Mouse (Mus musculus): ENCODE measurements at regions not wholly inside any gene's neighbourhood (a gene's known extent, or its start where the extent isn't known, plus 50 kb on each side); places are given as distances from the start of the nearest gene placed in this dataset.

DNA sequence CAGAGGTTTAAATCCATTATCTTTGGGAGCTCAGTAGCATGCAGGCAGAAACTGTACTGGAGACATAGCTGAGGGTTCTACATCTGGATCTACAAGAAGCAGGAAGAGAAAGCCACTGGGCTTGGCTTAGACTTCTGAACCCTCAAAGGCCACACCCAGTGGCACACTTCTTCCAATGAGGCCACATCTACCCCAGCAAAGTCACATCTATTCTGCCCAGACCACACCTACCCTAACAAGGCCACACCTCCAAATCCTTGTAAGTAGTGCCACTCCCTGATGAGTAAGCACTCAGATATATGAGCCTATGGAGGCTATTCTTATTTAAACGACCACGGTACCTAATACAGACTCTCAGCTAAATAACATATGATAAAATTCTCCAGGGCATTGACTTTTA lies 103.5 kb upstream of the Tram1l1 start:
- Histone ChIP-seq H3K4me2 (ENCODE audit: low read depth, low read length) (no peak overlapping the region), H3K36me3 (ENCODE audit: control insufficient read depth, insufficient read depth, low read length) (no peaks in the 10 kb centered on the region), H3K27ac (ENCODE audit: low read length) (no peak overlapping the region), H3K9me3 (ENCODE audit: control insufficient read depth, low read length) (no peaks in the 10 kb centered on the region), H3K9ac (ENCODE audit: low read depth, low read length) (no peak overlapping the region), H3K27me3 (replicated peaks; ENCODE audit: control insufficient read depth, insufficient read depth, low read length) (no peaks in the 10 kb centered on the region), H3K4me3 (ENCODE audit: low read length) (no peak overlapping the region), H3K4me1 (ENCODE audit: control insufficient read depth, insufficient read depth, low read length) (no peaks in the 10 kb centered on the region)
- WGBS: 77% methylated on average over 2 of the region's 2 CpGs
- ATAC-seq: peak; percentile 50; the same call in 1 of the 2 replicates

GRCm38 (mm10) chr3:124225982-124226381 lies 94.7 kb upstream of the Tram1l1 start:
- Histone ChIP-seq H3K27me3 (replicated peaks; ENCODE audit: control insufficient read depth, insufficient read depth, low read length) (no peaks in the 10 kb centered on the region), H3K4me1 (ENCODE audit: control insufficient read depth, insufficient read depth, low read length) (no peaks in the 10 kb centered on the region), H3K9me3 (ENCODE audit: control insufficient read depth, low read length) (no peaks in the 10 kb centered on the region), H3K4me3 (ENCODE audit: low read length) (no peak overlapping the region), H3K27ac (ENCODE audit: low read length) (no peak overlapping the region), H3K36me3 (ENCODE audit: control insufficient read depth, insufficient read depth, low read length) (no peaks in the 10 kb centered on the region), H3K4me2 (ENCODE audit: low read depth, low read length) (no peak overlapping the region), H3K9ac (ENCODE audit: low read depth, low read length) (no peak overlapping the region)
- 73% methylated on average over 4 of the region's 4 CpGs for WGBS
- no peak for ATAC-seq

DNA sequence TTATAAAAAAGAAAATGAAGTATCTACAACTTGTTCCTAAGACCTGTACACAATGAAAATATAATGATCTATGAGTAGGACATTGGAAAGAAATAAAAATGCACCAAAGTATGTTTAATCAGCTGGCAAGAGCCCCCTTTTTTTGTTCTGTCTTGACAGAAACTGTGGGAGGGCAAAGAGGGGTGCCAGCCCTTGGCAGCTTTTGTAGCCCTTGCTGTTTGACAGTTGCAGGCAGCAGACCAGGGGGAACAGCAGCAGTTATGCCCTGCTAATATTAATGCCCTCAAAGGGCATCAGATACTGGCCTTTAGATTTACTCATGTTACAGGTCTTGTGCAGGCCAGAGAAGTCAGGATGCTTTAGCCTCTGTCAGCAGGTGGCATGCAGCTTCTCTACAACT lies 93.0 kb upstream of the Tram1l1 start:
- no peak for ATAC-seq
- H3K4me3 ChIP-seq (ENCODE audit: low read length): no peak overlapping the region
- no peak overlapping the region for H3K27ac ChIP-seq (ENCODE audit: low read length)
- no peaks in the 10 kb centered on the region for H3K36me3 ChIP-seq (ENCODE audit: control insufficient read depth, insufficient read depth, low read length)
- H3K27me3 ChIP-seq (replicated peaks; ENCODE audit: control insufficient read depth, insufficient read depth, low read length): no peaks in the 10 kb centered on the region
- H3K4me1 ChIP-seq (ENCODE audit: control insufficient read depth, insufficient read depth, low read length): no peaks in the 10 kb centered on the region
- H3K9ac ChIP-seq (ENCODE audit: low read depth, low read length): no peak overlapping the region
- no peaks in the 10 kb centered on the region for H3K9me3 ChIP-seq (ENCODE audit: control insufficient read depth, low read length)
- no peak overlapping the region for H3K4me2 ChIP-seq (ENCODE audit: low read depth, low read length)

DNA sequence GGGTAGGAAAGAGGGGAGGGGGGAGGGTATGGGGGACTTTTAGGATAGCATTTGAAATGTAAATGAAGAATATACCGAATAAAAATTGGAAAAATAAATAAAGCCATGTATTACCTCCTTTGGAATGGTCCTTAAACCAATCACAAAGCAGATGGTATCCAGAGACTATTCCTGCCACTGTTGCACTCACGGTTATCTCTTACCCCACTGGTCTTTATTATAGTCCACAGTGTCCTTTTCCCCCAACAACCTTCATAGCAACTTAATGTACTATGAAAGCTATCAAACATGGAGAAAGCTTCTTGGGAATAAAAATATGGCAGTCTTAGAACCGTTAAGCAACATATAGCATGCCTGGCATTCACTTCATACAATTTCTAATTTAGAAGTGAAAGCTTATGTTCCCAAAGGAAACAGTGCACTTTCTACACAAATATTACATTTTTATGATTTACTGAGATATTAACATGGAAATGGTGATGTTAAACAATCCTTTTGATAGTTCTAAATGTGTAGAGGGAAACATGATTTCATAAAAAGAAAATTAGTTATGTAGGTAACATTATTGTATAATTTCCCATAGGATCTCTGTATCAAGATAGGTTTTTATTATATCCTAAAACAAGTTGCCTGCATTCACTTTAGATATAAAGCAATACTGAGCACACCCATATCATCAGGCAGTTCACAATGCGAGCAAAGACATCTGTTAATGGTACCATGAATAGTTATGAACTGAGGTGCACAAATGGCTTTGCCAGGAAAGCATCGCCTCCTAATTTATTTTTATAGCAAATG lies 79.5 kb upstream of the Tram1l1 start:
- no peak overlapping the region for H3K4me2 ChIP-seq (ENCODE audit: low read depth, low read length)
- H3K4me1 ChIP-seq (ENCODE audit: control insufficient read depth, insufficient read depth, low read length): no peaks in the 10 kb centered on the region
- H3K27me3 ChIP-seq (replicated peaks; ENCODE audit: control insufficient read depth, insufficient read depth, low read length): no peaks in the 10 kb centered on the region
- no peaks in the 10 kb centered on the region for H3K9me3 ChIP-seq (ENCODE audit: control insufficient read depth, low read length)
- no peak overlapping the region for H3K27ac ChIP-seq (ENCODE audit: low read length)
- no peaks in the 10 kb centered on the region for H3K36me3 ChIP-seq (ENCODE audit: control insufficient read depth, insufficient read depth, low read length)
- H3K9ac ChIP-seq (ENCODE audit: low read depth, low read length): no peak overlapping the region
- H3K4me3 ChIP-seq (ENCODE audit: low read length): no peak overlapping the region
- 78% methylated on average over 5 of the region's 5 CpGs for WGBS
- no peak for ATAC-seq

DNA sequence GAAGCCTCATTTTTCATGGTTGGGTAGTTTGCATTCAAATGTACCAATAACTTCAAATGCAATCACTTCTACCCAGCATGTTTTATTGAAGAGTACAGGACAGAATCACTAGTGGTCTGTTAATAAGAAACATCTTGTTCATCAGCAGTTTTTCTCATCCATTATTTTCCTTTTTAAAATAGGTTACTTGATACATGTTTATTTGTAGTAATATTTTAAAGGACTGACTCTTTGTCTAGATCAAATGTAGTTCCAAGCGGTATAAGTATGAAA lies 79.0 kb upstream of the Tram1l1 start:
- no peaks in the 10 kb centered on the region for H3K9me3 ChIP-seq (ENCODE audit: control insufficient read depth, low read length)
- no peak for ATAC-seq
- no peak overlapping the region for H3K4me2 ChIP-seq (ENCODE audit: low read depth, low read length)
- no peak overlapping the region for H3K27ac ChIP-seq (ENCODE audit: low read length)
- WGBS: 98% methylated on average over 1 of the region's 1 CpGs
- no peaks in the 10 kb centered on the region for H3K36me3 ChIP-seq (ENCODE audit: control insufficient read depth, insufficient read depth, low read length)
- H3K9ac ChIP-seq (ENCODE audit: low read depth, low read length): no peak overlapping the region
- H3K4me1 ChIP-seq (ENCODE audit: control insufficient read depth, insufficient read depth, low read length): no peaks in the 10 kb centered on the region
- no peak overlapping the region for H3K4me3 ChIP-seq (ENCODE audit: low read length)
- H3K27me3 ChIP-seq (replicated peaks; ENCODE audit: control insufficient read depth, insufficient read depth, low read length): no peaks in the 10 kb centered on the region

- ATAC-seq: no peak
These were observed 58.5 kb upstream of the Tram1l1 start for GRCm38 (mm10) chr3:124262150-124262549.

GRCm38 (mm10) chr3:124266821-124267220 lies 53.8 kb upstream of the Tram1l1 start:
- no peak for ATAC-seq
- Histone ChIP-seq H3K4me1 (ENCODE audit: control insufficient read depth, insufficient read depth, low read length) (no peaks in the 10 kb centered on the region), H3K36me3 (ENCODE audit: control insufficient read depth, insufficient read depth, low read length) (no peaks in the 10 kb centered on the region), H3K4me2 (ENCODE audit: low read depth, low read length) (no peak overlapping the region), H3K9ac (ENCODE audit: low read depth, low read length) (no peak overlapping the region), H3K27me3 (replicated peaks; ENCODE audit: control insufficient read depth, insufficient read depth, low read length) (no peaks in the 10 kb centered on the region), H3K4me3 (ENCODE audit: low read length) (no peak overlapping the region), H3K27ac (ENCODE audit: low read length) (no peak overlapping the region), H3K9me3 (ENCODE audit: control insufficient read depth, low read length) (no peaks in the 10 kb centered on the region)
- WGBS: 73% methylated on average over 5 of the region's 5 CpGs

More at GRCm38 (mm10) chr3:124262150-124262549, 58.5 kb upstream of the Tram1l1 start:
- H3K9ac ChIP-seq (ENCODE audit: low read depth, low read length): no peak overlapping the region
- no peak overlapping the region for H3K4me2 ChIP-seq (ENCODE audit: low read depth, low read length)
- H3K4me3 ChIP-seq (ENCODE audit: low read length): no peak overlapping the region
- H3K27ac ChIP-seq (ENCODE audit: low read length): no peak overlapping the region
- H3K4me1 ChIP-seq (ENCODE audit: control insufficient read depth, insufficient read depth, low read length): no peaks in the 10 kb centered on the region
- no peaks in the 10 kb centered on the region for H3K36me3 ChIP-seq (ENCODE audit: control insufficient read depth, insufficient read depth, low read length)
- 60% methylated on average over 3 of the region's 3 CpGs for WGBS
- H3K9me3 ChIP-seq (ENCODE audit: control insufficient read depth, low read length): no peaks in the 10 kb centered on the region
- H3K27me3 ChIP-seq (replicated peaks; ENCODE audit: control insufficient read depth, insufficient read depth, low read length): no peaks in the 10 kb centered on the region

DNA sequence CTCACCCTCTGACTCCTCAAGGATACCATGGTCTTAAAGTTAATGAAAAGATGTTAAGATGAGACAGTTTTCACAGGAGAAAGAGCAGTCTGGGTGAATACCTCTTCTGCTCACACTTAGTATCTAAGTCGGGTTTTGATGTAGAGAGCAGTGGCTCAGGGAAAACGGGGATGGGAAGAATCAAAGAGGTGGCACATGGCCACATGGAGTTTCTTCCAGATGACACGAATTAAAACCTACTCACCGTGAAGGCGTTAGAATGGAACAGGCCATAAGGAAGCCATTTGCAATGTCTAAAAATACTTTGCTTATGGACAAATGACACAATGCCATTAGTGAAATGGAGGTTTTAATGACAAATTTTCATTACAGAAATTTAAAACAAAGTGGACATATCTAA lies 50.1 kb upstream of the Tram1l1 start:
- H3K9ac ChIP-seq (ENCODE audit: low read depth, low read length): no peak overlapping the region
- H3K9me3 ChIP-seq (ENCODE audit: control insufficient read depth, low read length): no peaks in the 10 kb centered on the region
- 79% methylated on average over 5 of the region's 5 CpGs for WGBS
- no peak for ATAC-seq
- H3K4me3 ChIP-seq (ENCODE audit: low read length): no peak overlapping the region
- no peak overlapping the region for H3K27ac ChIP-seq (ENCODE audit: low read length)
- no peaks in the 10 kb centered on the region for H3K36me3 ChIP-seq (ENCODE audit: control insufficient read depth, insufficient read depth, low read length)
- no peaks in the 10 kb centered on the region for H3K4me1 ChIP-seq (ENCODE audit: control insufficient read depth, insufficient read depth, low read length)
- no peak overlapping the region for H3K4me2 ChIP-seq (ENCODE audit: low read depth, low read length)
- H3K27me3 ChIP-seq (replicated peaks; ENCODE audit: control insufficient read depth, insufficient read depth, low read length): no peaks in the 10 kb centered on the region
